Mouse (Mus musculus) small intestine, adult 2 months (tissue): Measurements from ENCODE around the gene Casp9.

ENCODE experiments used
- CTCF ChIP-seq: fragments of 200-500 bp; IDR thresholded peaks from 2 replicates; pipeline ENCODE4 v1.5.1; 2012; ENCODE audit warnings: low read depth, mild to moderate bottlenecking, control low read depth, inconsistent platforms, low read length, moderate library complexity, mixed read lengths; ENCODE audit not compliant: insufficient replicate concordance, insufficient read length; ENCODE audit errors: extremely low read depth
- POLR2A ChIP-seq: fragments of 200-500 bp; IDR thresholded peaks from 2 replicates; pipeline ENCODE4 v1.6.1; 2012; ENCODE audit warnings: low read depth, mild to moderate bottlenecking, control low read depth, inconsistent platforms, low read length, moderate library complexity

DNA sequence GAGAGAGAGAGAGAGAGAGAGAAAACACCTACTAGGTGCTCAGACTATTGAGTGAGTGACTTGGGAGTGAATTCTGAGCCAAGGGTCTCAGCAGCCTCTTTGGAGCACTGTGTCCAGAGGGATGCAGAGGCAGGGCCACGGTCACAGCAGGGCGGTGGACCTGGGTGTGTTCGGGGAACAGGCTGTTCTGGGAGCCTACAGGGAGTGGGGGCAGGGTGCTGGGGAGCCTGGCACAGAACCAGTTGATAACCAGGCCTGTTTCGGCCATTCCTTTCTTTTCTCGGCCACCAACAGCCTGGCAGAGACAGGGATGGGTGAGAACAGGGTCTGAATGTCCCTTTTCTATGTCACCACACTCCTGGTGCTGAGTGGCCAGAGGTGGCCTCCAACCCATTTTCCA, 69.5 kb downstream of the Casp9 start:
- TF ChIP-seq CTCF (no peak), POLR2A (no peak)
